Comparison of ENCODE assay signal across 32 mouse cellular contexts in genomic region chr5:104224299-104224698, GRCm38 (mm10). TPM values are rescaled to one million over a fixed set of nuclear protein-coding genes. Genes with fewer than 3 reads are reported as not detected.
"Had no signal": no experiment of that assay in that cellular context is flagged by ENCODE, and none has a peak within 500 bp of the region (broad histone marks: within the 10 kb centered on the region; RNA-seq: fewer than 3 reads in every experiment).

No protein-coding gene starts in this region.

- H3K4me3 ChIP-seq: embryonic facial prominence, embryonic 10.5 days; embryonic facial prominence, embryonic 12.5 days; embryonic facial prominence, embryonic 13.5 days; embryonic facial prominence, embryonic 15.5 days; erythroblast, embryonic 14.5 days; forebrain, embryonic 10.5 days; forebrain, embryonic 12.5 days; forebrain, embryonic 13.5 days; forebrain, embryonic 15.5 days; gastrocnemius, adult 2 months; heart, adult 2 months had no signal

- H3K4me2 ChIP-seq: embryonic facial prominence, embryonic 12.5 days; embryonic facial prominence, embryonic 13.5 days; embryonic facial prominence, embryonic 15.5 days; forebrain, embryonic 12.5 days; forebrain, embryonic 13.5 days; forebrain, embryonic 15.5 days had no signal

- H3K4me1 ChIP-seq: embryonic facial prominence, embryonic 10.5 days; embryonic facial prominence, embryonic 12.5 days; embryonic facial prominence, embryonic 13.5 days; embryonic facial prominence, embryonic 15.5 days; forebrain, embryonic 12.5 days; forebrain, embryonic 13.5 days; forebrain, embryonic 15.5 days had no signal

- H3K36me3 ChIP-seq: embryonic facial prominence, embryonic 10.5 days; embryonic facial prominence, embryonic 12.5 days; embryonic facial prominence, embryonic 13.5 days; embryonic facial prominence, embryonic 15.5 days; forebrain, embryonic 10.5 days; forebrain, embryonic 12.5 days; forebrain, embryonic 15.5 days had no signal

- H3K9ac ChIP-seq: embryonic facial prominence, embryonic 12.5 days; embryonic facial prominence, embryonic 13.5 days; embryonic facial prominence, embryonic 15.5 days; forebrain, embryonic 12.5 days; forebrain, embryonic 13.5 days; forebrain, embryonic 15.5 days; forebrain, postnatal 0 days had no signal

- H3K27me3 ChIP-seq: embryonic facial prominence, embryonic 12.5 days; embryonic facial prominence, embryonic 13.5 days; embryonic facial prominence, embryonic 15.5 days; forebrain, embryonic 12.5 days; forebrain, embryonic 13.5 days; forebrain, embryonic 15.5 days had no signal

- ATAC-seq: forebrain, embryonic 13.5 days; forebrain, embryonic 14.5 days; forebrain, embryonic 15.5 days; forebrain, embryonic 16.5 days; forebrain, postnatal 0 days had no signal

- H3K27ac ChIP-seq: embryonic facial prominence, embryonic 10.5 days; embryonic facial prominence, embryonic 12.5 days; embryonic facial prominence, embryonic 13.5 days; embryonic facial prominence, embryonic 15.5 days; forebrain, embryonic 10.5 days; forebrain, embryonic 12.5 days; forebrain, embryonic 13.5 days; forebrain, embryonic 15.5 days; gastrocnemius, adult 2 months; heart, adult 2 months had no signal

- DNase-seq: cerebellum, adult 2 months; cerebellum, adult 8-10 months; cerebellum, adult 9-10 months; cerebellum, adult 9-11 months; cerebellum, postnatal 10 days; cerebellum, postnatal 14 days; cerebellum, postnatal 25 days; cerebellum, postnatal 36 days; embryo, embryonic 11 days; forebrain, postnatal 0 days; gastrocnemius, adult 2 months; gastrocnemius, postnatal 10 days; gastrocnemius, postnatal 14 days; gastrocnemius, postnatal 25 days; gastrocnemius, postnatal 36 days; heart, adult 11 months; heart, adult 2 months had no signal

- H3K9me3 ChIP-seq: embryonic facial prominence, embryonic 10.5 days; embryonic facial prominence, embryonic 12.5 days; embryonic facial prominence, embryonic 13.5 days; embryonic facial prominence, embryonic 15.5 days; forebrain, embryonic 10.5 days; forebrain, embryonic 12.5 days; forebrain, embryonic 13.5 days; forebrain, embryonic 15.5 days had no signal

RNA-seq across cellular contexts. Expression of gene Dmp1, which starts 21.9 kb away (rescaled TPM):
- polyA plus RNA-seq: erythroblast, embryonic 14.5 days; gonadal fat pad, adult 2 months; heart, adult 2 months had no signal

RNA-seq across cellular contexts. Expression of gene Dspp, which starts 53.8 kb away (rescaled TPM):
- polyA plus RNA-seq: embryonic facial prominence, embryonic 10.5 days; embryonic facial prominence, embryonic 11.5 days; embryonic facial prominence, embryonic 12.5 days; embryonic facial prominence, embryonic 14.5 days; embryonic facial prominence, embryonic 15.5 days; erythroblast, embryonic 14.5 days; forebrain, embryonic 10.5 days; forebrain, embryonic 11.5 days; forebrain, embryonic 12.5 days; forebrain, embryonic 13.5 days; forebrain, embryonic 14.5 days; forebrain, postnatal 0 days; gonadal fat pad, adult 2 months; heart, adult 2 months had no signal
